ENCODE assay signal across 4 mouse cellular contexts in genomic region chr5:3886862-3887261, GRCm38 (mm10). TPM values are rescaled to one million over a fixed set of nuclear protein-coding genes. Genes with fewer than 3 reads are reported as not detected.
"Had no signal": no experiment of that assay in that cellular context is flagged by ENCODE, and none has a peak within 500 bp of the region (broad histone marks: within the 10 kb centered on the region; RNA-seq: fewer than 3 reads in every experiment).

No protein-coding gene starts in this region.

RNA-seq across cellular contexts. Expression of gene Lrrd1, which starts 41.9 kb away (rescaled TPM):
- polyA plus RNA-seq: midbrain, embryonic 10.5 days; midbrain, embryonic 12.5 days; stomach, postnatal 0 days; urinary bladder, adult 2 months had no signal
